Mouse (Mus musculus) ovary, adult 10 weeks (tissue): ENCODE results near the gene Hyal4. TPM values are rescaled to one million over a fixed set of nuclear protein-coding genes. Genes with fewer than 3 reads are reported as not detected.

ENCODE experiments used
- polyA plus RNA-seq: library from polyadenylated mRNA; stranded (reverse); fragments of 350-450 nt; fragmentation: Illumina TruSeq; extraction: RNeasy Lipid Tissue Mini Kit (QIAGEN cat#74804); gene quantifications from one replicate; pipeline ENCODE4 v1.2.3, GENCODE M21; 2014

Hyal4 gene
- polyA plus RNA-seq, result not detected

GRCm38 (mm10) chr6:24748029-24748428 lies at the start of gene Hyal4:
Hyal4 (plus strand) TSS chr6:24748329.

GRCm38 (mm10) chr6:24732945-24733344 lies 15.2 kb upstream of the Hyal4 start, which contains the start of gene Hyal6:
Hyal6 (plus strand) TSS chr6:24733245.

GRCm38 (mm10) chr6:24790888-24791287 lies 42.8 kb downstream of the Hyal4 start, which contains the start of gene Spam1:
Spam1 (plus strand) TSS chr6:24791188.

Other genes starting within 250 kb of the Hyal4 start
- 4.2 TPM for gene Iqub, start 233.3 kb upstream of the Hyal4 start, polyA plus RNA-seq
- 163 TPM for gene Ndufa5, start 220.3 kb upstream of the Hyal4 start, polyA plus RNA-seq
- not detected for gene Asb15, start 220.2 kb upstream of the Hyal4 start, polyA plus RNA-seq
- gene Lmod2, start 150.6 kb upstream of the Hyal4 start, polyA plus RNA-seq, result not detected
- gene Wasl, start 83.3 kb upstream of the Hyal4 start, polyA plus RNA-seq, result 186 TPM
- gene Hyal6, start 15.1 kb upstream of the Hyal4 start, polyA plus RNA-seq, result not detected
- 1.3 TPM for gene Spam1, start 42.9 kb downstream of the Hyal4 start, polyA plus RNA-seq
- gene Hyal5, start 109.7 kb downstream of the Hyal4 start, polyA plus RNA-seq, result not detected
- gene Tmem229a, start 208.0 kb downstream of the Hyal4 start, polyA plus RNA-seq, result 1.5 TPM